Mouse (Mus musculus) cortical plate, adult 2 months (tissue): ENCODE results near the gene D17H6S53E. TPM values are rescaled to one million over a fixed set of nuclear protein-coding genes. Genes with fewer than 3 reads are reported as not detected.

Experiments used
- H3K27ac ChIP-seq: fragments of 200-500 bp; 2 replicates; pipeline ENCODE4 v1.5.1; 2012; ENCODE audit warnings: low read length, control low read depth, inconsistent platforms; ENCODE audit not compliant: insufficient read depth
- H3K4me1 ChIP-seq: fragments of 200-500 bp; 2 replicates; pipeline ENCODE4 v1.6.1; 2011; ENCODE audit warnings: low read length; ENCODE audit not compliant: control insufficient read depth, insufficient read depth
- H3K4me3 ChIP-seq: fragments of 200-500 bp; 2 replicates; pipeline ENCODE4 v1.5.1; 2011; ENCODE audit warnings: mild to moderate bottlenecking, low read length, control low read depth; ENCODE audit not compliant: insufficient read depth
- CTCF ChIP-seq: fragments of 200-500 bp; IDR thresholded peaks from 2 replicates; pipeline ENCODE4 v1.5.1; 2011; ENCODE audit warnings: mild to moderate bottlenecking, control low read depth, low read length; ENCODE audit not compliant: insufficient read depth; ENCODE audit errors: extremely low read depth
- POLR2A ChIP-seq: fragments of 200-500 bp; IDR thresholded peaks from 2 replicates; pipeline ENCODE4 v1.6.1; 2011; ENCODE audit warnings: mild to moderate bottlenecking, low read length, control low read depth; ENCODE audit not compliant: insufficient read depth; ENCODE audit errors: extremely low read depth
- polyA plus RNA-seq: library from polyadenylated mRNA; depleted of rRNA; stranded (reverse); fragments of >200 nt; gene quantifications from 2 replicates; pipeline ENCODE4 v1.2.3, GENCODE M21; 2012

D17H6S53E gene
- polyA plus RNA-seq, 1 experiment = 9.6 TPM

- no peak overlapping the region for H3K4me3 ChIP-seq
- no peak for TF ChIP-seq POLR2A
- no peak for TF ChIP-seq CTCF
- no peak overlapping the region for H3K27ac ChIP-seq
- peaks cover 2% of the 10 kb centered on the region; the same call in 1 of the 2 replicates for H3K4me1 ChIP-seq
Observed at GRCm38 (mm10) chr17:35158850-35159593, 32.8 kb downstream of the D17H6S53E start.

DNA sequence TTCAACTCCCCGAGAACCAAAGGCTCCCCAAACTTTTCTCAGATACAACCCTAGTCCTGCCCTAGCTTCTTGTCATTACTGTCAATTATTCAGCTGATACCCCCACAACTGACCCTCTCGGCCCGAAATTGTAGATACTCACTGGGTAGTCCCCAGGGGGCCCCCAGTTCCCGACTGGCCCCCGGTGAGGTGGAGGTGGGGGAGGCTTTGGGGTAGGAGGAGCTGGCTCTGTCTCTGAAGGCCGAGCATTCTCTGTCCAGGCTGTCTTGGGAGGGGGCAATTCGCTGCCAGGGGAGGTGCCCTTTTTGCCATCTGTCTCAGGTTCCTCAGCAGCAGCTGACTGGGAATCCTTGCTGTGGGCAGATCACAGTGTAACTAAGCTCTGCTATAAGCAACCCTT lies 33.5 kb downstream of the D17H6S53E start:
- TF ChIP-seq CTCF (no peak), POLR2A (no peak)
- Histone ChIP-seq H3K4me1 (peaks cover 2% of the 10 kb centered on the region; the same call in 1 of the 2 replicates), H3K27ac (no peak overlapping the region), H3K4me3 (no peak overlapping the region)

DNA sequence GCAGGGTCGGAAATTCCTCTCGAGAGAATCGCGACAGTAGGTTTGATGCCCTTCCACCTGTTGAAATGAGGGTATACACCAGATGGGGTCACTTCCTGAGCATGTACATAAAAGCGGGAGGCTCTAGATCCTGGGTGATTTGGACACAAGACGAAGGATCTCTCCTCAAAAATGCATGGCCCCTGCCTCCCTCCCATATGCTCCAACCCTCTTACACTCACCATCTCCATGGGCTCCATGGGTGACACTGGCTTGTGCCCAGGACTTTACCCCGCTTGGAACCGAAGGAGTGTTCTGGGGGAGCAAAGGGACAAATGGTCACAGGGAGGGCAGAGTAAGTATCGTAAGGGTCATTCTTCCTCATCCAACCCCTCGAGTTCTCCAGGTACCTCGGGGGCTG lies 35.2 kb downstream of the D17H6S53E start:
- peaks cover 3% of the 10 kb centered on the region for H3K4me1 ChIP-seq
- TF ChIP-seq CTCF = no peak
- TF ChIP-seq POLR2A = no peak
- H3K27ac ChIP-seq = no peak overlapping the region
- H3K4me3 ChIP-seq = no peak overlapping the region

DNA sequence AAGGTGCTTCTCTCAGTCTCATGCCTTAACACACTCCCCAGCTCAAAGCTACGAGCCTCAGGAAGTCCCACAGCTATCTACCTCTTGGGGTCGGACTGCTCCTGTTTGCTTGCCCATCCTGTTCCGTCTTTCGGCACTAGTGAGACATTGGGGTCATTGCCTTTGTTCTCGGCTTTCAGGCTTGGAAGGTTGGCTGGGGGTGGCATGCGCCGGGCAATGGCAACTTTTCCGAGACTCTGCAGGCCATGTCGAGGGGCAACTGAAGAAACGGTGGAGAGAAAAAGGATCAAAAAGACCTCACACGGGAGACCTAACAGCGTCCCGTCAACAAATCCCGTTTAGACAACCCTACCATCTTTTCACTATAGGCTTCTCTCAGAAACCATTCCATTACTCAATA lies 35.9 kb downstream of the D17H6S53E start:
- TF ChIP-seq CTCF = no peak
- TF ChIP-seq POLR2A = no peak
- Histone ChIP-seq H3K4me1 (peaks cover 3% of the 10 kb centered on the region), H3K27ac (no peak overlapping the region), H3K4me3 (peak overlapping the region; percentile 49; the same call in 1 of the 2 replicates)

GRCm38 (mm10) chr17:35162730-35163129 lies 36.6 kb downstream of the D17H6S53E start:
- TF ChIP-seq CTCF (no peak), POLR2A (no peak)
- no peak overlapping the region for H3K27ac ChIP-seq
- peaks cover 5% of the 10 kb centered on the region for H3K4me1 ChIP-seq

GRCm38 (mm10) chr17:35163326-35164081 lies 37.3 kb downstream of the D17H6S53E start:
- H3K27ac ChIP-seq = no peak overlapping the region; the same call in 1 of the 2 replicates
- peak overlapping the region; percentile 49 for H3K4me3 ChIP-seq
- TF ChIP-seq CTCF (no peak), POLR2A (no peak)
- H3K4me1 ChIP-seq = peaks cover 6% of the 10 kb centered on the region

More at GRCm38 (mm10) chr17:35162730-35163129, 36.6 kb downstream of the D17H6S53E start:
- peak overlapping the region; percentile 49 for H3K4me3 ChIP-seq

- peak overlapping the region; percentile 96 for H3K27ac ChIP-seq
- H3K4me1 ChIP-seq = peaks cover 7% of the 10 kb centered on the region
- TF ChIP-seq POLR2A (no peak), CTCF (no peak)
- peak overlapping the region; percentile 49 for H3K4me3 ChIP-seq
Observed at GRCm38 (mm10) chr17:35164218-35164567, 38.0 kb downstream of the D17H6S53E start.

- TF ChIP-seq CTCF = no peak
- peak; percentile 96 for TF ChIP-seq POLR2A
- H3K27ac ChIP-seq = peak within 1 kb of the TSS; percentile 96
Observed at GRCm38 (mm10) chr17:35164568-35165450, 38.6 kb downstream of the D17H6S53E start, which contains the start of gene Prrc2a. Prrc2a (minus strand) TSS chr17:35164897.

More at GRCm38 (mm10) chr17:35164568-35165450, 38.6 kb downstream of the D17H6S53E start, which contains the start of gene Prrc2a:
- Histone ChIP-seq H3K4me1 (peaks cover 7% of the 10 kb centered on the region), H3K4me3 (peak within 1 kb of the TSS; percentile 49)
